Mouse (Mus musculus): ENCODE data around the gene Ndufa7. TPM values are rescaled to one million over a fixed set of nuclear protein-coding genes. Genes with fewer than 3 reads are reported as not detected.

Ndufa7 gene
- 100 to 1,000 TPM; 371 to 504 (median 430) TPM for total RNA-seq (2022)

GRCm38 (mm10) chr17:33824084-33824996 is at the start of gene Ndufa7, which contains the start of gene Rps28:
Gene Ndufa7, plus strand, starts transcription at chr17:33824572.
Gene Rps28, minus strand, starts transcription at chr17:33824562.
- peak; percentile 97 for DNase-seq

GRCm38 (mm10) chr17:33774573-33775155 is 49.7 kb upstream of the Ndufa7 start:
- DNase-seq, result no peak

DNA sequence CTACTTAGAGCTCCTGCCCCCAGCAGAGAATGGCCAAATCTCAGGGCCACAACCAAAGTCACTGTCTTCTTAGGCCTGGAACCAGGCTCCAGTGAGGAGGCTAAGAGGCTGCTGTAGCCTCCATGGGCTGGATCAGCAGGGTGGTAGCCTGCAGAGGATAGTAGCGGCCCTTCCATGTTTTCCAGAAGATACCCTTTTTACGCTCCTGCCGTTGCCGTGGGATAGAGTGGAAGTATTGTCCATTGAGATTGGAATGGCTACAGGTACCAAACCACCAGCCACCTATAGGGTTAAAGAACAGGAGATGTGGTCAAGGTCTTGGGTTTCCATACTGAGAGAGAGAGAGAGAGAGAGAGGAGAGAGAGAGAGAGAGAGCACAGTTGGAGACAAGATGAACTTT is 49.1 kb upstream of the Ndufa7 start:
- no peak for DNase-seq

DNA sequence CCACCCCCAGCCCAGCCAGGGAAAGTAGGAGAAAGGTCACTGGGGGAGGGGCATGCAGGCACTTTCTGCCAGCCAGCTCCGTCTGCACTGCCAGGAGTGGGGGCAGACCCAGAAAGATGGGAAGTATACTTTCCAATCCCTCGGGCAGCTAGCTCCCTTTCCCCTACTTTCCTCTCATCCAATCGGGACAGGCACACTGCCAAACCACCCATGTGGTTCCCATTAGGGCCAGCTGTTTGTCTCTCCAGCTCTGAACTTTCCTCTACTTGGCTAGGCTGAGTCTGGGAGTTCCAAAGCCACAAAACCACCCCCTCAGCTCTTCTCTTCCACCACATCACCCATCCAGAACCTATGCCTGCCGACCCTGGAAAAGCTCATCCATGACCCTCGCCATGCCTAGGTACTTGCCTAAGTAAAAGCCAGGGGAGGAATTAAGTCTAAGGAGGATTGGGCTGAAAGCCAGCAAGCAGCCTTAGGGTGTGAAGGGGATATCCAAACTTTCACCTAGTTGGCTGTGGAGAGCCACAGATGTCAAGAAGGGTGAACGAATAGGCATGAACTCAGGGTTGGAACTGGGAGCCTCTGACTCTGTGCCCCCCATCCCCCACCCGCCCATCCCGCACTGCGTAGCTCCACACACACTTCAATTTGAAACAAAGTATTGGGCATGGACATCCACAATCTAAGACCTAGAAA is 45.0 kb upstream of the Ndufa7 start:
- DNase-seq, result peak; percentile 89

- DNase-seq, result no peak
Measured at GRCm38 (mm10) chr17:33779967-33780295, 44.4 kb upstream of the Ndufa7 start.

GRCm38 (mm10) chr17:33780431-33780830 is 43.9 kb upstream of the Ndufa7 start:
- DNase-seq, result no peak

- DNase-seq, result peak; percentile 76
Measured at GRCm38 (mm10) chr17:33781124-33781977, 43.0 kb upstream of the Ndufa7 start, which contains the start of gene Angptl4. Gene Angptl4, minus strand, starts transcription at chr17:33781830.

DNA sequence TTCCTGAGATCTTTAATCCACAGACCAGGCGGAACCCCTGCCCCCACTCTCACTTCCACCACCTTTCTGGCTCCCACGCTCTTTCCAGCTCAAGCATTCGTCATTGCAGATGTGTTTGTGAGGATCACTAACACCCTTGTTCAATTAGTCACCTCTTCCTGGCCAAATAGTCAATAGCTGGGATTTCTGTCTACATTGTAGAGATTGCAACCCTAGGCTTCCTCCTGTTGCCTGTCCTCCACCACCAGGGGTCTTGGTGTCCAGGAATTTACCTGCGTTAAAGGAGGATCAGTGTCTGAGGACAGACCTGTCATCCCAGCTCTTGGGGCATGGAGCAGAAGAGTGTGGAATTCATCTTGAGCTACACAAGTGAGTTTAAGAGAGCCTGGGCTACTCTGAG is 42.3 kb upstream of the Ndufa7 start:
- no peak for DNase-seq

DNA sequence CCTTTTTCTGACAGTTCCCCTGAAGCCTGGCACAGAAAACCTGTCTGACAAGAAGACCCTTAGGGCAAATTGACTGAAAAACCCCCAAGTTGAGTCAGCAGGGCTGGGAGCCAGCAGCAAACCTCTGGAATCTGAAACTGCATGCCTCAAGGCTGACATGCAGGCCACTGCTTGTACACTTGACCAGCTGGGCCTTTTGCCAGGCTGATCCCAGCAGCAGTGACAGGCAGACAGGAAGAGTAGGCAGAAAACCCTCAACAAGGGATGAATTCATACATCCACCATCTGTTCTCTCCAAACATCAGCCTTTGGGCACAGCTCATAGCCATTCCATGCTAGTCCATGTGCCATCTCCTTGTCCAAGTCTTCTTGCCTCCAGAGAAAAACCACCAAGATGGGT is 41.0 kb upstream of the Ndufa7 start:
- peak; percentile 88 for DNase-seq

GRCm38 (mm10) chr17:33784939-33785338 is 39.4 kb upstream of the Ndufa7 start:
- DNase-seq, result no peak

- DNase-seq, result no peak
Measured at GRCm38 (mm10) chr17:33786375-33786774, 38.0 kb upstream of the Ndufa7 start.

GRCm38 (mm10) chr17:33788732-33789131 is 35.6 kb upstream of the Ndufa7 start:
- DNase-seq, result no peak

DNA sequence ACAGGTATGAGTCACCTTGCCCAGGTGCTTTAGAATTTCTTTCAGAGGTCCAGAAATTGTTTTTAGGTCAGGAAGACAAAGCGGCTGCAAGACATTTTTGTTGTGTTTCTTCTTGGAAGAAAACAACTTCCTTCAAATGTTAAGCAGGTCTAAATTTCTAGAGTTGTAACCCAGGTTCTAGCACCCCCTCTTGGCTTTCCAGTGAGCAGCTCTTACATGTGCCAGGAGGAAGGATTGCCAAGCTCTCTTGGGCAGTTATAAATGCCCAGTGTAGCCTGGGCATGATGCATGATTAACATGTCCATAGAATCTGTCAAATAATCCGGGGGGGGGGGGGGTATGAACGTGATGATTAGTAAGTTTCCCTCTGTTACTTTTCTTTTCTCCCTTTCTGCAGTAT is 26.1 kb upstream of the Ndufa7 start:
- DNase-seq, result no peak

GRCm38 (mm10) chr17:33799277-33799676 is 25.1 kb upstream of the Ndufa7 start:
- DNase-seq, result no peak

DNA sequence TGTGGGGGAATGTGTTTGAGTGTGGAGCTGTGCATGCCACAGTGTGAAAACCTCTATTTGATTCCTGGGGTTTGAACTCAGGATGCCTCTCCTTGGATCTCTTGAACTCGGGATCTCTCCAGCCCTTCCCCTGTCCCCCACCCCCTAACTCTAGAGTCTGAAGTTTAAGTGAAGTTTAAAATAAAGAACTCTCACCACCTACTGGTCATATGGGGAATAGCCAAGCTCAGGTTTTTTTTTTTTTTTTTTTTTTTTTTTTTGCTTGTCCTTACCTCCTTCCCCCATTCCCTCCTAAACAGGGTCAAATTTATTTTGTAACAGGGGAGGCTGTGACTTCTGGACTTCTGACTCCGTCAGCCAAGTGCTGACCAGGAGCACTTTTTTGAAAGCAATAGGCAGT is 22.2 kb upstream of the Ndufa7 start:
- no peak for DNase-seq

GRCm38 (mm10) chr17:33804205-33804604 is 20.2 kb upstream of the Ndufa7 start:
- no peak for DNase-seq

DNA sequence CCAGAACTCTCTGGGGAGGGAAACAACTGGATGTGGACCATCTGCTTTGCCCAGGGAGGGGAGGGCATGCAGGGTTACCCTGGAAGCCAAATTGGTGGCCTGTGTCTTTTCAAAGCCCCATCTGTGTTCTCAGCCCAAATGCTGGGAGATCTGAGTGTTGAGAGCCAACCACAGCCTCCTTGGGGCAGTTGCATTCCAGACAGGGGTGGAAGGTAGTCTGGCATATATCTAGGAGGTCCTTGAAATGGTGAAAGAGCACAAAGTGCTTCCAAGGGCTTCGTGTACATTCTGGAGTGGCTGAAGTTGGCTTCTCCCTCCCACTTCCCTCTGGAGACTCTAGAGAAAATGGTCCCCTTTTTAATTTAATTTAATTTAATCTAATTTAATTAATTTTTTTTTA is 19.6 kb upstream of the Ndufa7 start:
- DNase-seq, result no peak

DNA sequence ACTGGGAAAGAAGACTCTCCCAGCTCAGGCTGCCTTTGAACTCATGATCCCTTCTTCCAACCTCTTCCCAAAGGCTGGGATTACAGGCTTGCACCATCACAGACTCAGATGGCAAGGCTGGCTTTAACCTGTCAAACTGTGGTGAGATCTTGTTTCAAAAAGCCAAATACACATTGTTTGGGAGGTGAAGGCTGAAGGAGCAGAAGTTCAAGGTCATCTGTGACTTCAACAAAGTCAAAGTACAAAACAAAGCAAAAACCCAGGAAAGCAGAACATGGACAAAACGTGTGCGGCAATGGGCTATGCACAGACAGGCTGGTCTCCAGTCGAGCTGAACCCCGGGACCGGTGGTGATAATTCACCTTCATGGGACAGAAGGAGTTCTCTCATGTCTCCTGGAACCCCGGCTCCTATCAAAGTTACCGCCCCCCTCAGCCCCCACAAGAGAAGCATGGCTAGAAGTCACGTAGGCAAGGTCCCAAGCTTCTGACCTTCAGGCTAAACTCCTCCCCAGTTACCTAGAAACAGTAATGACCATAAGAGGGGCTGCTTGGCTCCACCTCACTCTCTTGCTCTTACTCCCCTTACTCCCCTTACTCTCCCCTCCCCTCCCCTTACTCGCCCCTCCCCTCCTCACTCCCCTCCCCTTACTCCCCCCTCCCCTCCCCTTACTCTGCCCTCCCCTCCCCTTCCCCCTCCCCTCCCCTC is 17.0 kb upstream of the Ndufa7 start:
- DNase-seq, result no peak

DNA sequence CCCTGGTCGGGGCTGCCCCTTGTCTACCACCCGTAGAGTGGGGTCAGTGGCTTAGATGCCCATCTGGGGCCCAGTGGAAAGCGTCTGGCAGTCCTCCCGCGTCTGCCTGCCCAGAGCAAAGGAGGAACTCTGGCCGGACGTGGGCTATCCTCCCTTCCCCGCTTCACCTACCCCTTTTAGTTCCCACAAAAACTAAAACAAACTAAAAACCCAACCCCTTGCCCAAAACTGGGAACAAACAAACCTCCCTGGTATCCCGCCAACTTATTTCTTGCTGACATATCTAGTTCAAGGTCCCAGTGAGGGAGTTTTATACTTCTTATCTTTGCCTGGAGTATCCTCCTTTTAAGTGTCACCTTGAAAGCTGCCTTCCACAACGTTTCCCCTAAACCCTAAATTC is 16.2 kb upstream of the Ndufa7 start:
- DNase-seq, result no peak

- DNase-seq, result peak; percentile 92
Measured at GRCm38 (mm10) chr17:33810334-33811141, 13.8 kb upstream of the Ndufa7 start, which contains the start of gene Kank3. Gene Kank3, plus strand, starts transcription at chr17:33810519.

DNA sequence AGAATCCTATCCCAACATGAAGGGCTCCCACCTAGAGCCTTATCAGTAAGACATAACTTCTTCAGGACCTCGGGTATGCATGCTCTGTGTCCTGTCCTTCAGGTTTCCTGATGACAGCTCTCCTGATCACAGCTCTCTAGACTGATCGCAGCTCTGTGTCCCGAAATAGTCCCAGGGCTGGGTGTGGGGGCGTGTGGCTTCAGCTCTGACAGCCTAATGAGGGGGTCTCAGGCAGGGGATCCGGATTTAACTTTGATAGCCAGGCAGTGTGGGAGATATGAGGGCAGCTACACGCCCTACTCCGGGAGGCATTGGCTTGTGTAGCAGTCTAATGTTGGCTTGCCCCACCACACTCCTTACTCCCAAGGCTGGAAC is 13.2 kb upstream of the Ndufa7 start:
- DNase-seq, result no peak

All from adrenal gland, adult 8-10 months (tissue).